Mouse (Mus musculus) embryonic stem cell, embryonic (primary cell): Measurements from ENCODE around the gene Selplg.

ENCODE experiments used
- CTCF ChIA-PET, 4 experiments: fragments of 300-600 bp in 2 of 4; fragments of 350-600 bp in 2 of 4; sonication (Branson Sonifier 250); formaldehyde crosslinking; loops; one replicate each; lab custom pipeline; 2022; ENCODE audit warnings: inconsistent platforms in 2 of 4; lab: Charles Lee
- POLR2A ChIA-PET, 4 experiments: fragments of 300-600 bp in 2 of 4; fragments of 350-600 bp in 2 of 4; sonication (Branson Sonifier 250); formaldehyde crosslinking; loops; one replicate each; lab custom pipeline; 2022; ENCODE audit warnings: antibody characterized with exemption in 4 of 4, inconsistent platforms in 1 of 4; lab: Charles Lee

The Selplg gene

GRCm38 (mm10) chr5:113832490-113832901 lies at the start of gene Selplg:
Selplg (minus strand) TSS chr5:113832644.
- ChIA-PET CTCF (interaction anchor here (0.6 to 1.2 kb wide), 5 partner anchors 11 to 606 kb away, joined by 3 to 5 read pairs (median 3); no protein-coding TSS in a partner anchor), POLR2A (interaction anchor here in 2 of 4 experiments (0.6 to 3.0 kb wide), 9 partner anchors 8 to 38 kb away, joined by 3 to 16 read pairs (median 5); no protein-coding TSS in a partner anchor)

DNA sequence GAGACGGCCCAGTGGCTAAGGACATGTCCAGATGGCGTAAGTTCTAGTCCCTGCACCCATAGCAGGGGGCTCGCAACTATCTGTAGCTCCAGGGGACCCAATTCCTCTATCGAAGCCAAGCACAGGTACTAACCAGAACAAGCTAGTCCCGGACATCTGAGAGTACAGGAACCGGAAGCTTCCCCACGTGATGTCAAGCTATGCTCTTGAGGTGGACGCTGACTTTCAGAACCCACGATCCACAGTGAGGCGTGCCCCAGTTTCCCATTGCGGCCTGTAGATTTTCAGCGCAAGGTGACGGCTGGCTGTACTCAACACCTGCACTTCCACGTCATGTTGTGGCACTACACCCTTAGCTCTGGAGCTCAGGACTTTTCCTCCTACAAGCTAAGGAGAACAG lies 48.7 kb upstream of the Selplg start:
- POLR2A ChIA-PET = interaction anchor here (0.6 to 15.2 kb wide), 39 partner anchors 7 to 818 kb away, joined by 3 to 221 read pairs (median 5); partner anchors contain the start of gene Coro1c (in 2 of the 4)

GRCm38 (mm10) chr5:113878943-113879617 lies 46.6 kb upstream of the Selplg start:
- ChIA-PET POLR2A (interaction anchor here in 2 of 4 experiments (0.6 to 15.2 kb wide), 8 partner anchors 7 to 546 kb away, joined by 3 to 221 read pairs (median 54); no protein-coding TSS in a partner anchor), CTCF (no interaction called here)

More for the DNA sequence above, 48.7 kb upstream of the Selplg start:
- CTCF ChIA-PET = interaction anchor here in 3 of 4 experiments (0.5 to 2.3 kb wide), 11 partner anchors 23 to 119 kb away, joined by 3 to 12 read pairs (median 4); partner anchors contain the start of gene Coro1c (in 1 of the 3)

DNA sequence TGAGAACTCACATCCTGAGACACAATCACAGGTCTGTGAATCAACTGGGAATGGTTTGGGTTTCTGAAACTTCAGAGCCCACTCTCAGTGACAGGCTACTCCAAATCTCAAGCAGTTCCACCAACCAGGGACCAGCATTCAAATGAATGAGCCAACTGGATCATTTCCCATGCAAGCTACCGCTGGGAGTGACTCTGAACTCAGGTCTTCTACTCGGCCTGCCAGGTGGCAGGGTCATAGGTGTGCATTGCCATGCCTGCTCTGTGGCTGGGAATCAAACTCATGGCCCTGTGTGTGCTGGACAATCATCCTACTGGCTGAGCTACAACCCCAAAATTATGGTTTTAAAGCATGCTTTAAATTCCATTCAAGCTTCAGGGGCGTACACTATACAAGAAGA lies 45.1 kb upstream of the Selplg start:
- ChIA-PET CTCF (interaction anchor here in 3 of 4 experiments (0.6 to 1.4 kb wide), 4 partner anchors 11 to 33 kb away, joined by 3 to 4 read pairs (median 3); no protein-coding TSS in a partner anchor), POLR2A (interaction anchor here in 3 of 4 experiments (0.6 to 15.2 kb wide), 12 partner anchors 9 to 95 kb away, joined by 3 to 221 read pairs (median 18); partner anchors contain the start of gene Coro1c (in 1 of the 3))

DNA sequence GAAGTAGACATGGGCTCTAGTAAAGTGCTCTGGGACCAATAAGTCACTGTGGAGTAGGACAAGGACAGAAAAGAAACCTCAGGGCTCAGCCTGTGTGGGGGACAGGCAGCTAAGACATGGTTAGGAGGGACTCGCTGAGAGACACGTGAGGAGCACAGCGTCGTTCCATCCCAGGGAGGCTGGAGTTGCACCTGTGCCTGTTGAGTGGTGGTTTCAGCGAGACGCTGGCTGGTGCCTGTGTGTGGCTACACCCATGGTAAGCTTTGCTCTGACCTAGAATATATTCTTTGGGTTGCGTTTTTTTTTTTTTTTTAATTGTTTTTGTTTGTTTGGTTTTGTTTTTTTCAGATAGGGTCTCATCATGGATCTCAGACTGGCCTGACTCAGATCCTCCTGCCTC lies 43.7 kb upstream of the Selplg start:
- ChIA-PET CTCF (interaction anchor here in 1 of 4 experiments (1.1 to 1.4 kb wide), 2 partner anchors 21 to 33 kb away, joined by 4 read pairs; no protein-coding TSS in a partner anchor), POLR2A (interaction anchor here in 3 of 4 experiments (0.6 to 10.2 kb wide), 24 partner anchors 10 to 162 kb away, joined by 3 to 221 read pairs (median 4); partner anchors contain the start of gene Coro1c (in 2 of the 3))

GRCm38 (mm10) chr5:113875625-113876024 lies 43.2 kb upstream of the Selplg start:
- ChIA-PET CTCF (interaction anchor here in 1 of 4 experiments (1.1 kb wide), 1 partner anchor 33 kb away, joined by 4 read pairs; no protein-coding TSS in a partner anchor), POLR2A (interaction anchor here in 3 of 4 experiments (0.7 to 10.2 kb wide), 21 partner anchors 11 to 102 kb away, joined by 3 to 221 read pairs (median 4); partner anchors contain the start of gene Coro1c (in 1 of the 3))

- ChIA-PET CTCF (interaction anchor here (0.6 to 3.1 kb wide), 11 partner anchors 30 to 527 kb away, joined by 3 to 21 read pairs (median 4); partner anchors contain the start of genes Coro1c (in 1 of the 4), Iscu (in 1 of the 4) and Sart3 (in 1 of the 4)), POLR2A (interaction anchor here in 3 of 4 experiments (0.5 to 10.2 kb wide), 62 partner anchors 7 to 644 kb away, joined by 3 to 221 read pairs (median 7); partner anchors contain the start of genes Ung (in 3 of the 3), Coro1c (in 2 of the 3), Iscu (in 1 of the 3) and Sart3 (in 1 of the 3))
Observed at GRCm38 (mm10) chr5:113874063-113875024, 41.9 kb upstream of the Selplg start.

DNA sequence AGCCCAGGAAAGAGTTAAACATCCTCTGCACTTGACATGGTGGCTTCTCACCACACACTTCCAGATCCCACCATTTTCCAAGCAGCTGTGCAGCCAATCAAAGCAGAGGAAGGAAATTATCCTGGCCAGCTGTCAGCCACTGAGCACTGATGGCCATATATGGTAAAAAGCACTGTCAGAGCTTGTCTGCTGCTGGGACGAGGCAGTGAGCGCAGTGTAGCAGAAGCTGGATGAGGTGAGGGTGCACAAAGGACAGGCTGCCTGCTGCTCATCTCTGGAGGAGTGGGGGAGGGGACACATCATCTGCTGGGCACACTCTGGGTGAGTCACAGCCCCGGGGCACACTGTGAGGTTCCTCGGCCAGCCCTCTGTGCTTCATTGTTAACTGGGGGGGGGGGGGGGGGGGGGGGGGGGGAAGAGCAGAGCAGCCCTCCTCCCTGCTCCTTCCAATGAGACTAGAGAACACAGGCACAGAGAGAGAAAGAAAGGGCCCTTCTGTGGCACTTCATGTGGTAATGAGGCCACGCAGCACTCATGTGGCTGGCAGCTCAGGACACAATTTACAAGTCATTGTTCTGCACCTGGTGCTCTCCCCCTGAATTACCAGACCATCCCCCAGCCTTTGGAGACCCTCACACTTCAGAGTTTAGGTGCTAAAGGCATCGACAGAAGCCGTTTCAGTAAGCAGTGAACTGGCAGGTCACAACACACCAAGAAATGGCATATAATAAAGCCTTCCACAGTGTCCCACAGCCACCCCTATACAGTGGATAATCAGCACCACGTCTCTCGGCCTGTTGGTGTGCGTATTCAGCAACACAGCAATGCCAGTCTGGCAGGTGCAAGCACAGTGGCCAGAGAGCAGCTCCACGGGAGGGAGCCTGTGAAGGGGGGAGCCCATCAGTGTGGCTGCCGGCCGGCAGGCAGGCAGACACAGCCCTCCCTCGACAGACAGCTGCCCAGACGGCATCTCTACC lies 40.8 kb upstream of the Selplg start:
- ChIA-PET CTCF (interaction anchor here (0.5 to 3.1 kb wide), 19 partner anchors 17 to 1419 kb away, joined by 3 to 21 read pairs (median 4); partner anchors contain the start of genes Coro1c (in 2 of the 4), Iscu (in 1 of the 4) and Sart3 (in 1 of the 4)), POLR2A (interaction anchor here (0.5 to 10.2 kb wide), 119 partner anchors 9 to 818 kb away, joined by 3 to 221 read pairs (median 4); partner anchors contain the start of genes Coro1c (in 3 of the 4), Ung (in 3 of the 4), Tmem119 (in 2 of the 4) and Acacb (in 1 of the 4))

DNA sequence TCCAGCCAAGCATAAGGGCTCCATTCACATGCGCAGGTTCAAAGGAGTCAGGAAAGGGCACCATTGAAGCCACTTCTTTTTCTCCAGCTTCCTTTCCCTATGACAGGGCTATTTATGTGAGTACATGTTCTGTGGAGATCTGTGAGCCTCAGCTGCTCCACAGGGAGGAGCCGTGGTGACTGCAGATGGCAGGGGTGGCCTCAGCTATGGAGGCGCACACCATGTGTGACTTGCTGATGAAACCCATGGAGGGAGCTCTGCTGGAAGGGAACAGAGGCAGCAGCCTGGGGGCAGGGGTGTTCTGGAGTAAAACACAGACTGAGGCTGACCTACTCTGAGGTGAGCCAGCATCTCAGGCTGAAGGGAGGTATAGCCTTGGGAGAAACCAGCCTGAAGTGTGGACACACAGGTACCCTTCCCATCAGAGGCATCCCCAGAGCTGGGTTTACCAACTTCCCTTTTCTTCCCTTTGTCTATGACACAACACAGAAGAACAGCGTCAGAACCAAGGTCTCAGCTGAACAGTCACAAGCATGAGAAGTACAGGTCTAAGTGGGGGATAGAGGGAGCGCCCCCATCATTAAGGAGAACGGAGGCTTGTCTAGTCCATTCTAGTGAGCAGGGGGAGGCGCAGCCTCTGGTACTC lies 39.6 kb upstream of the Selplg start:
- POLR2A ChIA-PET = interaction anchor here (0.5 to 10.2 kb wide), 62 partner anchors 8 to 696 kb away, joined by 3 to 221 read pairs (median 6); partner anchors contain the start of genes Coro1c (in 3 of the 4), Ung (in 2 of the 4), Fam222a (in 1 of the 4) and Iscu (in 1 of the 4)

GRCm38 (mm10) chr5:113870393-113871040 lies 38.1 kb upstream of the Selplg start:
- ChIA-PET POLR2A (interaction anchor here in 3 of 4 experiments (0.6 to 10.2 kb wide), 19 partner anchors 6 to 1487 kb away, joined by 3 to 221 read pairs (median 4); partner anchors contain the start of gene Coro1c (in 1 of the 3)), CTCF (no interaction called here)

More for the DNA sequence above, 39.6 kb upstream of the Selplg start:
- CTCF ChIA-PET = interaction anchor here in 3 of 4 experiments (0.5 to 3.1 kb wide), 7 partner anchors 27 to 913 kb away, joined by 3 to 21 read pairs (median 4); partner anchors contain the start of gene Coro1c (in 1 of the 3)

DNA sequence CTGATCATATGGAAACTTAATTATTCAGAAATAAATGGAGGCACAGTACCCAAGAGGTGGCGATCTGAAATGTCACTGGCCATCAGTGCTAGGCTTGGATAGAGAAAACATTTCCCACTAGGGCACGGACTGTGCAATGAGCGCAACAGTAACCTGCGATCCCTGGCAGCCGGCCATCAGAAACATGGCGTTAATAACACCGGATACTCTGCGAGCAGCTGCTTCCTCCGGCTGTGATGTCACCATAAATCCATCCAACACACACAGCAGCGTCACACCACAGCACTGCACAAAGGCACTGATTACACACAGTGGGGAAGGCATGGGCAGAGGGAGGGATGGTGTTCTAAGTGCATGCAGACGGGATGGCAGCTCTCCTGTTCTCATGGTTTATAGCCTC lies 36.7 kb upstream of the Selplg start:
- POLR2A ChIA-PET = no interaction called here

GRCm38 (mm10) chr5:113864992-113865391 lies 32.5 kb upstream of the Selplg start:
- ChIA-PET POLR2A (interaction anchor here in 3 of 4 experiments (0.7 to 4.7 kb wide), 16 partner anchors 8 to 107 kb away, joined by 3 to 104 read pairs (median 6); partner anchors contain the start of gene Coro1c (in 2 of the 3)), CTCF (interaction anchor here in 2 of 4 experiments (0.9 to 1.6 kb wide), 4 partner anchors 11 to 187 kb away, joined by 3 read pairs; partner anchors contain the start of gene Coro1c (in 1 of the 2))

More for the DNA sequence above, 36.7 kb upstream of the Selplg start:
- CTCF ChIA-PET = no interaction called here

DNA sequence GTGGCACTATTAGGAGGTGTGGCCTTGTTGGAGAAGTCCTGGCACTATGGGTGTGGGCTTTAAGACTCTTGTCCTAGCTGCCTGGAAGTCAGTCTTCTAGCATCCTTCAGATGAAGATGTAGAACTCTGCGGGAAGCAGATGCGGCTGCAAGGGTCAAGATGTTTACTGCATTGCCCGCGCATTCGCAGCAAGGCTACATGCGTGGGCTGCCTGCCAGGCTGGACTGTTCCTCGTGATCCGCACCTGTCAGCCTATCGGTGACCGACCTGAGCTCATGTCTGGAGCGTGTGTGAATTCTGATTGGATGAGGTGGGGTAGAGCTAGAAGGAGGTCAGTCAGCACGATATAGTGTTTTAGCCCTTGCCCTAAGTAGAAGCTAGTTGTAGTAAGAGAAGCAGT lies 31.6 kb upstream of the Selplg start:
- ChIA-PET POLR2A (interaction anchor here in 3 of 4 experiments (0.6 to 4.7 kb wide), 26 partner anchors 8 to 284 kb away, joined by 3 to 104 read pairs (median 4); partner anchors contain the start of genes Coro1c (in 1 of the 3) and Iscu (in 1 of the 3)), CTCF (interaction anchor here in 1 of 4 experiments (0.6 to 1.6 kb wide), 4 partner anchors 19 to 115 kb away, joined by 3 read pairs; partner anchors contain the start of gene Coro1c)

DNA sequence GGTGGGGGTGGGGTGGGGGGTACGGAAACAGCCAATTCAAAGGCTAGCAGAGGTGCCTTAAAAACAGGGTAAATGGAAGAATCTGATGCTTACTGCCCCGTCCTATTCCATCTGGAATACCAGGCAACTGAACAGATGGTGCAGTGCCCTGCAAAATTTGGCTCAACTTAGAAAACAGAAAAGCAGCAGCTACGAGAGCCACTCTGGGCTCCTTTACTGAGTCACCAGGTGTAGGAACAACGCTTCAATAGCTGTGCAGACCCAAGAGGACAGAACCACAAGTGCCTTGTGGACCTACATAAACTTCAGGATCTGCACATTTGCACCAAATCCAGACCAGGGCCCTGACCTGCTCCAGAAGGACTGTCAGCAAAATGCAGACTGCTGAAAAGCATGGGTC lies 30.0 kb upstream of the Selplg start:
- POLR2A ChIA-PET = interaction anchor here in 3 of 4 experiments (0.5 to 4.7 kb wide), 16 partner anchors 9 to 1743 kb away, joined by 3 to 104 read pairs (median 3); partner anchors contain the start of gene Coro1c (in 1 of the 3)
- CTCF ChIA-PET = interaction anchor here in 2 of 4 experiments (0.6 to 1.0 kb wide), 3 partner anchors 58 to 80 kb away, joined by 3 read pairs; no protein-coding TSS in a partner anchor
